Mouse (Mus musculus) E14TG2a.4 (cell line): ENCODE measurements at regions not wholly inside any gene's neighbourhood (a gene's known extent, or its start where the extent isn't known, plus 50 kb on each side); places are given as distances from the start of the nearest gene placed in this dataset.

Experiments
- CTCF ChIP-seq: conservative IDR thresholded peaks from 2 replicates; pipeline ENCODE4 v1.5.1; 2014; ENCODE audit warnings: low read length
- NANOG ChIP-seq: IDR thresholded peaks from 2 replicates; pipeline ENCODE4 v1.6.1; 2014; ENCODE audit warnings: borderline replicate concordance, low read length, mixed read lengths
- POU5F1 ChIP-seq: IDR thresholded peaks from 2 replicates; pipeline ENCODE4 v1.6.1; 2014; ENCODE audit warnings: low read length, borderline replicate concordance

- TF ChIP-seq CTCF (no peak), POU5F1 (no peak), NANOG (no peak)
Observed at GRCm38 (mm10) chr10:118640810-118641427, 200.1 kb downstream of the Ifng start.
